ENCODE assay signal across 19 mouse cellular contexts in the genomic region with DNA sequence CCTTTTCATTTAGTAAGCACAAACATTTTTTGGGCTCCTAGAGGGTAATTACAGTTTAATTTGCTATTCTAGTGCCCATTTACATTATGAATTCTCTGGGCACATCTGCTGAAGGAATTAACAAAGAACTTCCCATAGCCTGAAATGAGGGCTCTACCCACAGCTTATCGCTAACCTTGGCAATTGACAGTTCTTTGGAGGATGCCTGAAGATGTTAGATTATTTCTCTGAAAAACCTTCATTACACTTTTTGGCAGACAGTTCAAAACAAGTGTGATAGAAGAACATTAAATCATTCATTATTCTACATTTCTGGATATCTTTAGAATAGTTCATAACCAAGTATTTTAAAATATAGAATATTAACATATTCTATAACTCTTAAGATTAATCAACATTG. TPM values are rescaled to one million over a fixed set of nuclear protein-coding genes. Genes with fewer than 3 reads are reported as not detected.
DNase-seq lines count a peak whose midpoint lies in the region; ATAC-seq lines count a peak whose summit lies in the region.
"Had no signal": no experiment of that assay in that cellular context is flagged by ENCODE, and none has a peak within 500 bp of the region (broad histone marks: within the 10 kb centered on the region; RNA-seq: fewer than 3 reads in every experiment).

No protein-coding gene starts in this region.

- H3K36me3 ChIP-seq in liver, embryonic 13.5 days, result no peaks in the 10 kb centered on the region
- no peaks in the 10 kb centered on the region for H3K36me3 ChIP-seq in liver, embryonic 11.5 days (ENCODE audit: control insufficient read depth, insufficient read depth, low read length)
- H3K36me3 ChIP-seq in liver, embryonic 15.5 days (replicated peaks), result no peaks in the 10 kb centered on the region
- no peaks in the 10 kb centered on the region for H3K36me3 ChIP-seq in forebrain, embryonic 12.5 days (replicated peaks)
- no peaks in the 10 kb centered on the region for H3K36me3 ChIP-seq in kidney, embryonic 14.5 days (ENCODE audit: control insufficient read depth, insufficient read depth, low read length)
- H3K36me3 ChIP-seq: forebrain, embryonic 15.5 days; heart, embryonic 10.5 days; heart, embryonic 13.5 days; hindbrain, embryonic 12.5 days; hindbrain, embryonic 15.5 days had no signal

- no peaks in the 10 kb centered on the region for H3K9me3 ChIP-seq in liver, embryonic 13.5 days (replicated peaks)
- no peaks in the 10 kb centered on the region for H3K9me3 ChIP-seq in liver, embryonic 11.5 days (ENCODE audit: control insufficient read depth, low read length)
- H3K9me3 ChIP-seq in liver, embryonic 15.5 days (replicated peaks), result no peaks in the 10 kb centered on the region
- H3K9me3 ChIP-seq in forebrain, embryonic 12.5 days, result no peaks in the 10 kb centered on the region
- H3K9me3 ChIP-seq in kidney, embryonic 14.5 days (ENCODE audit: control insufficient read depth, low read length), result no peaks in the 10 kb centered on the region
- H3K9me3 ChIP-seq: forebrain, embryonic 15.5 days; heart, embryonic 10.5 days; heart, embryonic 13.5 days; hindbrain, embryonic 12.5 days; hindbrain, embryonic 15.5 days had no signal

- no peak for DNase-seq in liver, embryonic 13.5 days
- no peak for DNase-seq in liver, embryonic 11.5 days (ENCODE audit: low spot score)
- DNase-seq: adrenal gland, postnatal 10 days; adrenal gland, postnatal 36 days; cerebellum, adult 18-20 months; cerebellum, adult 9-10 months; cerebellum, postnatal 14 days; gastrocnemius, postnatal 25 days; heart, adult 2 months had no signal

- H3K27ac ChIP-seq in liver, embryonic 13.5 days, result peak overlapping the region; percentile 65
- no peak overlapping the region for H3K27ac ChIP-seq in liver, embryonic 11.5 days (ENCODE audit: low read depth, low read length)
- H3K27ac ChIP-seq in liver, embryonic 15.5 days (replicated peaks), result peak overlapping the region; percentile 36
- H3K27ac ChIP-seq in forebrain, embryonic 12.5 days, result no peak overlapping the region
- H3K27ac ChIP-seq in kidney, embryonic 14.5 days (ENCODE audit: low read depth, low read length), result no peak overlapping the region
- H3K27ac ChIP-seq: forebrain, embryonic 15.5 days; heart, adult 2 months; heart, embryonic 10.5 days; heart, embryonic 13.5 days; hindbrain, embryonic 12.5 days; hindbrain, embryonic 15.5 days had no signal

- no peak overlapping the region for H3K9ac ChIP-seq in liver, embryonic 13.5 days
- H3K9ac ChIP-seq in liver, embryonic 11.5 days (ENCODE audit: low read depth, low read length), result no peak overlapping the region
- no peak overlapping the region for H3K9ac ChIP-seq in liver, embryonic 15.5 days
- H3K9ac ChIP-seq in forebrain, embryonic 12.5 days, result no peak overlapping the region
- H3K9ac ChIP-seq in kidney, embryonic 14.5 days (ENCODE audit: low read depth, low read length), result no peak overlapping the region
- H3K9ac ChIP-seq: forebrain, embryonic 15.5 days; heart, embryonic 13.5 days; hindbrain, embryonic 12.5 days; hindbrain, embryonic 15.5 days had no signal

- WGBS in liver, embryonic 13.5 days (ENCODE audit: insufficient replicate concordance), result 41% methylated on average over 1 of the region's 1 CpGs
- WGBS in liver, embryonic 11.5 days, result 70% methylated on average over 1 of the region's 1 CpGs
- 32% methylated on average over 1 of the region's 1 CpGs for WGBS in liver, embryonic 15.5 days (ENCODE audit: insufficient replicate concordance)
- WGBS in forebrain, embryonic 12.5 days, result 92% methylated on average over 1 of the region's 1 CpGs
- 95% methylated on average over 1 of the region's 1 CpGs for WGBS in kidney, embryonic 14.5 days

- no peaks in the 10 kb centered on the region for H3K27me3 ChIP-seq in liver, embryonic 13.5 days
- H3K27me3 ChIP-seq in liver, embryonic 11.5 days (replicated peaks; ENCODE audit: control insufficient read depth, insufficient read depth, low read length), result no peaks in the 10 kb centered on the region
- H3K27me3 ChIP-seq in liver, embryonic 15.5 days, result no peaks in the 10 kb centered on the region
- H3K27me3 ChIP-seq in forebrain, embryonic 12.5 days, result no peaks in the 10 kb centered on the region; the same call in 1 of the 2 replicates
- no peaks in the 10 kb centered on the region for H3K27me3 ChIP-seq in kidney, embryonic 14.5 days (ENCODE audit: control insufficient read depth, insufficient read depth, low read length)
- H3K27me3 ChIP-seq: forebrain, embryonic 15.5 days; heart, embryonic 13.5 days; hindbrain, embryonic 15.5 days; Patski had no signal

- H3K4me1 ChIP-seq in liver, embryonic 13.5 days (replicated peaks), result peaks cover 68% of the 10 kb centered on the region
- peaks cover 12% of the 10 kb centered on the region for H3K4me1 ChIP-seq in liver, embryonic 11.5 days (replicated peaks; ENCODE audit: control insufficient read depth, insufficient read depth, low read length)
- H3K4me1 ChIP-seq in liver, embryonic 15.5 days (replicated peaks), result peaks cover 69% of the 10 kb centered on the region
- H3K4me1 ChIP-seq in forebrain, embryonic 12.5 days, result 0 out of 2 replicates have a peak, but pooled peaks cover under 1% of the 10 kb centered on the region
- H3K4me1 ChIP-seq in kidney, embryonic 14.5 days (ENCODE audit: control insufficient read depth, insufficient read depth, low read length), result no peaks in the 10 kb centered on the region

- no peak for ATAC-seq in liver, embryonic 13.5 days (ENCODE audit: low read depth)
- no peak for ATAC-seq in liver, embryonic 11.5 days (replicated peaks; ENCODE audit: low FRiP score)
- no peak for ATAC-seq in liver, embryonic 15.5 days (ENCODE audit: insufficient read depth)
- ATAC-seq in megakaryocyte-erythroid progenitor cell, adult 5-6 weeks (replicated peaks; ENCODE audit: low FRiP score, low TSS enrichment, poor library complexity, severe bottlenecking), result 0 out of 2 replicates have a peak, but pooled peaks have one; percentile 24
- ATAC-seq in forebrain, embryonic 12.5 days (ENCODE audit: low FRiP score), result no peak
- no peak for ATAC-seq in kidney, embryonic 14.5 days (ENCODE audit: low FRiP score, low TSS enrichment)
- ATAC-seq: forebrain, embryonic 15.5 days; Patski had no signal

- no peak overlapping the region for H3K4me3 ChIP-seq in liver, embryonic 13.5 days (replicated peaks)
- H3K4me3 ChIP-seq in liver, embryonic 11.5 days (ENCODE audit: low read depth, low read length), result no peak overlapping the region
- no peak overlapping the region for H3K4me3 ChIP-seq in liver, embryonic 15.5 days (replicated peaks)
- H3K4me3 ChIP-seq in forebrain, embryonic 12.5 days (replicated peaks), result no peak overlapping the region
- no peak overlapping the region for H3K4me3 ChIP-seq in kidney, embryonic 14.5 days (ENCODE audit: low read length)
- H3K4me3 ChIP-seq: forebrain, embryonic 15.5 days; heart, adult 2 months; heart, embryonic 10.5 days; heart, embryonic 13.5 days; hindbrain, embryonic 12.5 days; hindbrain, embryonic 15.5 days had no signal

- H3K4me2 ChIP-seq in liver, embryonic 13.5 days, result no peak overlapping the region
- no peak overlapping the region for H3K4me2 ChIP-seq in liver, embryonic 11.5 days
- H3K4me2 ChIP-seq in liver, embryonic 15.5 days, result peak overlapping the region; percentile 2; the same call in 1 of the 2 replicates
- H3K4me2 ChIP-seq in forebrain, embryonic 12.5 days, result no peak overlapping the region
- H3K4me2 ChIP-seq in kidney, embryonic 14.5 days (replicated peaks; ENCODE audit: low read depth, low read length), result no peak overlapping the region
- H3K4me2 ChIP-seq: forebrain, embryonic 15.5 days; heart, embryonic 13.5 days; hindbrain, embryonic 12.5 days; hindbrain, embryonic 15.5 days had no signal

RNA-seq across cellular contexts. Expression of gene March5, which starts 4.0 kb away (rescaled TPM):
- 147 and 159 TPM in 2 replicates for polyA plus RNA-seq in liver, embryonic 13.5 days (2015; fragmentation: Nextera tagmentation; extraction: Ambion mirVana)
- polyA plus RNA-seq in liver, embryonic 11.5 days (2014; fragmentation: Nextera tagmentation; extraction: Ambion mirVana), result 117 and 130 TPM in 2 replicates
- 159 and 162 TPM in 2 replicates for polyA plus RNA-seq in liver, embryonic 15.5 days (2015; fragmentation: Nextera tagmentation; extraction: Ambion mirVana)
- 138 TPM in 2 replicates for total RNA-seq in megakaryocyte-erythroid progenitor cell, adult 5-6 weeks (2014; fragmentation: Nextera tagmentation)
- total RNA-seq in megakaryocyte-erythroid progenitor cell, adult 5-6 weeks (2017), result 77.5 and 90.8 TPM in 2 replicates
- 154 and 159 TPM in 2 replicates for polyA plus RNA-seq in forebrain, embryonic 12.5 days (2016; fragmentation: Nextera tagmentation; extraction: Ambion mirVana)
- polyA plus RNA-seq in kidney, embryonic 14.5 days (2014; fragmentation: Nextera tagmentation; extraction: Ambion mirVana), result 98.4 and 119 TPM in 2 replicates

RNA-seq across cellular contexts. Expression of gene Cpeb3, which starts 5.0 kb away (rescaled TPM):
- 1.7 and 1.9 TPM in 2 replicates for polyA plus RNA-seq in liver, embryonic 13.5 days (2015; fragmentation: Nextera tagmentation; extraction: Ambion mirVana)
- polyA plus RNA-seq in liver, embryonic 11.5 days (2014; fragmentation: Nextera tagmentation; extraction: Ambion mirVana), result 1.3 and 2.0 TPM in 2 replicates
- 3.3 and 4.8 TPM in 2 replicates for polyA plus RNA-seq in liver, embryonic 15.5 days (2015; fragmentation: Nextera tagmentation; extraction: Ambion mirVana)
- 3.1 and 3.6 TPM in 2 replicates for total RNA-seq in megakaryocyte-erythroid progenitor cell, adult 5-6 weeks (2014; fragmentation: Nextera tagmentation)
- 0.80 and 4.1 TPM in 2 replicates for total RNA-seq in megakaryocyte-erythroid progenitor cell, adult 5-6 weeks (2017)
- polyA plus RNA-seq in forebrain, embryonic 12.5 days (2016; fragmentation: Nextera tagmentation; extraction: Ambion mirVana), result 3.7 and 6.1 TPM in 2 replicates
- 0.83 and 1.0 TPM in 2 replicates for polyA plus RNA-seq in kidney, embryonic 14.5 days (2014; fragmentation: Nextera tagmentation; extraction: Ambion mirVana)

Comparison
In these comparisons a context has a peak if more than half of its experiments do, and no peak if none do; other contexts are left out.
1. H3K27ac ChIP-seq: peak in liver, embryonic 13.5 days (single experiment) and liver, embryonic 15.5 days (single experiment); none in liver, embryonic 11.5 days (single experiment), forebrain, embryonic 12.5 days (single experiment) and kidney, embryonic 14.5 days (single experiment).